Mouse (Mus musculus): ENCODE data around the gene B3gnt5. TPM values are rescaled to one million over a fixed set of nuclear protein-coding genes. Genes with fewer than 3 reads are reported as not detected.
"Not testable (repeated sequence)": the region's sequence is repeated elsewhere in the genome, so short reads cannot be mapped to it uniquely, and the experiment has no call there.

B3gnt5 gene
- polyA plus RNA-seq (2015; fragmentation: Nextera tagmentation; extraction: Ambion mirVana): 50.4 and 50.7 TPM in 2 replicates

GRCm38 (mm10) chr16:19760074-19760473 lies at the start of gene B3gnt5:
Gene B3gnt5 (plus strand): TSS chr16:19760208.
- Histone ChIP-seq H3K9ac (replicated peaks) (peak within 1 kb of the TSS; percentile 94), H3K4me2 (replicated peaks) (peak within 1 kb of the TSS; percentile 57), H3K9me3 (no peaks in the 10 kb centered on the region), H3K27me3 (no peaks in the 10 kb centered on the region), H3K4me3 (peak within 1 kb of the TSS; percentile 76), H3K4me1 (peaks cover 17% of the 10 kb centered on the region), H3K27ac (replicated peaks) (peak within 1 kb of the TSS; percentile 91), H3K36me3 (peaks cover 5% of the 10 kb centered on the region; the same call in 1 of the 2 replicates)
- ATAC-seq (replicated peaks): peak; percentile 90
- under 1% methylated on average over 15 of the region's 15 CpGs for WGBS

DNA sequence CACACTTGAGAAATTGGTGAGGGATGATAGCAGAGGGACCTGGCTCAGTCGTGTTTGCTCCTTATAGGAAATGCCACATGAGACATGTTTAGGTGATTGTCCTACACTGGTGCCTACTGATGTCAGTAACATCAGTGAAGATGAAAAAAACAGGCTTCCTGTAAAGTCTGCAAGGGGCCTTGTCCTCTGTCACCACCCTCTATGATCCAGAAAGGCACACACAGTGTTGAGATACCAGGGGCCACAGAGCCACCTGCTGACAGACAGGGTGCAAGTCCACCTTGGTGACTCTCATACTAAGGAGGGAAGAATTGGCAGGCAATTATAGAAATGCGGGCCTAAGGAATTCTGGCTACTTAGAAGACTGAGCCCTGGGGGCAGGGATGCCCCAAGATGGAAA lies 39.0 kb upstream of the B3gnt5 start:
- no peak for ATAC-seq (replicated peaks)
- Histone ChIP-seq H3K27ac (replicated peaks) (no peak overlapping the region), H3K36me3 (no peaks in the 10 kb centered on the region), H3K9me3 (no peaks in the 10 kb centered on the region), H3K9ac (replicated peaks) (no peak overlapping the region), H3K4me2 (replicated peaks) (no peak overlapping the region), H3K4me3 (no peak overlapping the region), H3K4me1 (no peaks in the 10 kb centered on the region), H3K27me3 (no peaks in the 10 kb centered on the region)
- 58% methylated on average over 2 of the region's 2 CpGs for WGBS

DNA sequence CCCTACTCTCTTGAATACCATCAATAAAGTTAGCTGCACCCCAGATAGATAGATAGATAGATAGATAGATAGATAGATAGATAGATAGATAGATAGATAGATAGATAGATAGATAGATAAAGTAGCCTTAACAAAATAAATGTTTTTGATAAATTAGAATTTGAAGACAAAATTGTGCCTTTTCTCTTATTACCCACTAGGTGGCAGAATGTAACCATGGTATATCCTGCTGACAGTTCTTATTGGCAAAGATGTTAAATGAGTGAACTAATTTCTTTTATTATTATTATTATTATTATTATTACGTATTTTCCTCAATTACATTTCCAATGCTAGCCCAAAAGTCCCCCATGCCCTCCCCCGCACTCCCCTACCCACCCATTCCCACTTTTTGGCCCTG lies 35.9 kb upstream of the B3gnt5 start:
- H3K9ac ChIP-seq (replicated peaks); H3K36me3 ChIP-seq; H3K9me3 ChIP-seq; H3K4me3 ChIP-seq; ATAC-seq (replicated peaks); H3K27ac ChIP-seq (replicated peaks); H3K4me1 ChIP-seq; H3K27me3 ChIP-seq; H3K4me2 ChIP-seq (replicated peaks): not testable (repeated sequence)
- WGBS: 43% methylated on average over 2 of the region's 2 CpGs

DNA sequence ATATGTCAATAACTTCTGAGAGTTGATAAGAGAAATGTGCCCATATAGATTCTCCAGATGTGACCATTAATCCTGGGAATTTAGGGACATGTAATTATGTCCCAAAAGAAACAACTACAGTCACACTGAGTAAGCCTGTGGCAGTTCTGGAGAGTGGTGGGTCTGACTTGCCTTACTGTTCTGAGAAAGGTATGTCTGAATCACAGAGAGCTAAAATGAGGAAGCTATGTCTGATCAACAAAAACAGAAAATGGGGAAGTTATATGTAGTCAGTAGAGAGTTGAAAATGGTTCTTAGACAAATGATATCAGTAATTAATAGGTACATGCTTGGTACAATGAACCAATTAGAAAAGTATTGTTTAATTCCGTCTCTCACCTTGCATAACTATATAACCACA lies 27.1 kb upstream of the B3gnt5 start:
- Histone ChIP-seq H3K4me2 (replicated peaks) (no peak overlapping the region), H3K4me1 (no peaks in the 10 kb centered on the region), H3K9me3 (no peaks in the 10 kb centered on the region), H3K4me3 (no peak overlapping the region), H3K36me3 (no peaks in the 10 kb centered on the region), H3K27me3 (no peaks in the 10 kb centered on the region), H3K27ac (replicated peaks) (no peak overlapping the region), H3K9ac (replicated peaks) (no peak overlapping the region)
- ATAC-seq (replicated peaks): no peak
- 81% methylated on average over 1 of the region's 1 CpGs for WGBS

DNA sequence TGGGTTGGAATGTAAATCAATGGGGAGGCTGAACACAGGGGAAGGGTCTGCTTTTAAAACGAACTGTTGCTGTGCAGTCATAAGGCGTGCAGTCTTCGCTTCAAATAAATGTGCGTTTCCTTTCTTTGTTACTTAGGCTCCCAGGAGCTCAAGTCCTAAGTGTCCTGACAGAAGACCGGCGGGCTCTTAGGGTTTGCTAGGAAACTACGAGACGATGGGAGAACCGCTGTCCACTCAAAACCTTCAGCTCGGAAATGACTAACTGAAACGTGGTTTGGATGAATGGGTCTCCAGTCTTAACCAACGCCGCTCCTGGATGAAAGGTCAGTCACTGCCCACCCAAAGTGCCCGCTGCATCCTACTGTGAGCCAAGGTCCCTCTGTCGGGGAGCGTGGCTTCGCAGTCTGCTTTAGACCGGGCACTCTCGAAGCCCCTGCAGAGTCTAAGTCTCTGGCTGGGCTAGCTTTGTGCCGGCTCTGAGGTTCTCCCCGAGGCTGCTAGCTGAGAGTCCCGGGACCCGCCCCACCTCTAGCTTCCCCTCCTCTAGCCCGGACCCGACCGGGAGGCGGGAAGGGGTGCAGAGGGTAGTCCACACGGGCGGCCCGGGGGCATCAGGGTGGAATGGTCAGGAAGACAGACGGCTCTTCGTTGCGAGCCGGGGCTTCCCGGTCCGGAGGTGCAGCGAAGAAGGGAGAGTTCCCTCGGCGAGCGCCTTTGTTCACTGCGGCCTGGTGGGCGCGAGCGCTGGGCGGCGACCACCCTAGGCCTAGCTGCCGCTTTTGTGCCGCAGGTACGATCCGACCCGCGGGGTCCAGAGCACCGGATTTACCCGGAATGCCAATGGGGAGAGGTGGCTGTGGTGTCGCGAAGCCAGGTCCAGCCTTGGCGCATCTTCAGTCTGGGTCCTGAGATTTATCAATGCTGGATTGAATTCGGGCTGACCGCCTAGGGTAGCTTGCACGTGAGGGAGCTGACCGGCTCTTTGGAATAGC lies 793 bp downstream of the B3gnt5 start:
- H3K4me3 ChIP-seq: peak overlapping the region; percentile 76
- peak; percentile 88 for ATAC-seq (replicated peaks)
- peak overlapping the region; percentile 57 for H3K4me2 ChIP-seq (replicated peaks)
- WGBS: under 1% methylated on average over 61 of the region's 61 CpGs
- H3K36me3 ChIP-seq: peaks cover 11% of the 10 kb centered on the region
- no peaks in the 10 kb centered on the region for H3K27me3 ChIP-seq
- peak overlapping the region; percentile 94 for H3K9ac ChIP-seq (replicated peaks)
- H3K9me3 ChIP-seq: no peaks in the 10 kb centered on the region
- peaks cover 17% of the 10 kb centered on the region for H3K4me1 ChIP-seq
- H3K27ac ChIP-seq (replicated peaks): peak overlapping the region; percentile 91

DNA sequence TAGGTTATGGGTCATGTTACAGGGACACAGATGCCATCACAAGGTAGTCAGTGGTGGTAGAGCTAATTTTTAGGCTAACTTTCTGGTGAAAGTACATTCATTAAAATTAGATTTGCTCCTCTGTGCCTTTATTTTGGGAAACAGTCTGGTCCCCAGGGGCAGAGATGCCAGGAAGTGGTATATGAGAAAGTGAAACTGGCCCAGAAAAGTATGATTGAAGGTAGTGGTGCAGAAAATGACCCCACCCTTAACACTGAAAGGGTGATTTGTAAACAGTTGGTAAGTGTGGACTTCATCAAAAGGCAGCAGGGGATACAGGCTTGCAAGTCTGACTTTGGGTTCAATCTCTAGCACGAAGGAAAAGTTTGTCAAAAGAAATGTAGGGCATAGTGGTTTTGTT lies 1.7 kb downstream of the B3gnt5 start:
- Histone ChIP-seq H3K9me3 (no peaks in the 10 kb centered on the region), H3K27ac (replicated peaks) (peak overlapping the region; percentile 91; the same call in 1 of the 2 replicates), H3K4me2 (replicated peaks) (peak overlapping the region; percentile 57), H3K4me1 (peaks cover 17% of the 10 kb centered on the region), H3K27me3 (no peaks in the 10 kb centered on the region), H3K36me3 (peaks cover 20% of the 10 kb centered on the region), H3K9ac (replicated peaks) (peak overlapping the region; percentile 94), H3K4me3 (peak overlapping the region; percentile 76)
- ATAC-seq (replicated peaks): no peak
- WGBS: 35% methylated on average over 1 of the region's 1 CpGs

DNA sequence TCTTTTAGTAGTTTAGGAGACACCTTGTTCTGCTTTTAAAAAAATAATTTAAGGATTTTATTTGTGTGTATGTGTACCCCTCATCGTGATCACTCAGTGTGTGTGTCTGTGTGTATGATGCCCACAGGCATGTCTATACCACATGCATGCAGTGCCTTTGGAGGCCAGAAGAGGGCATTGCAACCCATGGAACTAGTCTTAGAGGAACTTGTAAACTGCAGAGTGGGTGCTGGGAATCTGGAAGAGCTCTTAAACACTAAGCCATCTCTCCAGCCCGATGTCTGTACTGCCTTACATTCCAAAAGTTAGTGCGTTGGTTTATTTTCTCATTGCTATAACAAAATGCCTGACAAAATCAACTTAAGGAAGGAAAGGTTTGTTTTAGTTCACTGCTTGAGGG lies 6.1 kb downstream of the B3gnt5 start:
- peaks cover 17% of the 10 kb centered on the region for H3K4me1 ChIP-seq
- H3K9ac ChIP-seq (replicated peaks): no peak overlapping the region
- 97% methylated on average over 3 of the region's 3 CpGs for WGBS
- no peak overlapping the region for H3K4me2 ChIP-seq (replicated peaks)
- no peak overlapping the region for H3K27ac ChIP-seq (replicated peaks)
- ATAC-seq (replicated peaks): no peak
- H3K27me3 ChIP-seq: no peaks in the 10 kb centered on the region
- peaks cover 56% of the 10 kb centered on the region for H3K36me3 ChIP-seq
- H3K9me3 ChIP-seq: no peaks in the 10 kb centered on the region
- H3K4me3 ChIP-seq: no peak overlapping the region

GRCm38 (mm10) chr16:19768046-19768445 lies 8.0 kb downstream of the B3gnt5 start:
- H3K4me2 ChIP-seq (replicated peaks): no peak overlapping the region
- H3K4me3 ChIP-seq: no peak overlapping the region
- H3K27me3 ChIP-seq: no peaks in the 10 kb centered on the region
- H3K4me1 ChIP-seq: peaks cover 3% of the 10 kb centered on the region; the same call in 1 of the 2 replicates
- H3K9ac ChIP-seq (replicated peaks): no peak overlapping the region
- ATAC-seq (replicated peaks): no peak
- peaks cover 68% of the 10 kb centered on the region for H3K36me3 ChIP-seq
- no peaks in the 10 kb centered on the region for H3K9me3 ChIP-seq
- H3K27ac ChIP-seq (replicated peaks): no peak overlapping the region
- WGBS: 98% methylated on average over 5 of the region's 5 CpGs

DNA sequence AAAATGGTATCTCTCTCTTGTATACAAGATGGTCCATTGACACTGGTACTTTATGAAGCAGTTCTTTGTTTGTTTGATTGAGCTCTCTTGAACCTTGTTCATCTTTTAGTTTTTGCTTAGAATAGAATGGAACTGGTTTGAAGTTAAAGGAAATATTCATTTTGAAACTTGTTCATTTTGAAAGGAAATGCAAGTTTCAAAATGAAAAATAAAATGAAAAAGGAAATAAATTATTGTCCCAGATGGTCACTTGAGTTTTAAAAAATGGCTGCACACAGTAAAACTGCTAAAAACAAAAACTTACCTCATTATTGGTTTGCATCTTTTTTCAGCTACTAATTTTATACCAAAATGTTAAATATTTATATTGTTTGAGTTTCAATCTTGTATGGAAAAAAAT lies 12.0 kb downstream of the B3gnt5 start:
- Histone ChIP-seq H3K9me3 (no peaks in the 10 kb centered on the region), H3K4me2 (replicated peaks) (no peak overlapping the region), H3K4me3 (no peak overlapping the region), H3K27ac (replicated peaks) (no peak overlapping the region), H3K36me3 (peaks cover 47% of the 10 kb centered on the region), H3K4me1 (no peaks in the 10 kb centered on the region), H3K9ac (replicated peaks) (no peak overlapping the region), H3K27me3 (no peaks in the 10 kb centered on the region)
- ATAC-seq (replicated peaks): no peak

GRCm38 (mm10) chr16:19786386-19787090 lies 26.5 kb downstream of the B3gnt5 start:
- WGBS: 67% methylated on average over 12 of the region's 12 CpGs
- Histone ChIP-seq H3K27me3 (no peaks in the 10 kb centered on the region), H3K9me3 (no peaks in the 10 kb centered on the region), H3K27ac (replicated peaks) (no peak overlapping the region), H3K9ac (replicated peaks) (no peak overlapping the region), H3K4me3 (no peak overlapping the region), H3K4me2 (replicated peaks) (no peak overlapping the region), H3K36me3 (no peaks in the 10 kb centered on the region), H3K4me1 (no peaks in the 10 kb centered on the region)
- no peak for ATAC-seq (replicated peaks)

- Histone ChIP-seq H3K36me3 (no peaks in the 10 kb centered on the region), H3K4me1 (no peaks in the 10 kb centered on the region), H3K27me3 (no peaks in the 10 kb centered on the region), H3K9me3 (no peaks in the 10 kb centered on the region), H3K4me3 (no peak overlapping the region), H3K9ac (replicated peaks) (no peak overlapping the region), H3K27ac (replicated peaks) (no peak overlapping the region), H3K4me2 (replicated peaks) (no peak overlapping the region)
- WGBS: 90% methylated on average over 2 of the region's 2 CpGs
- no peak for ATAC-seq (replicated peaks)
Measured at GRCm38 (mm10) chr16:19789914-19790313, 29.9 kb downstream of the B3gnt5 start.

DNA sequence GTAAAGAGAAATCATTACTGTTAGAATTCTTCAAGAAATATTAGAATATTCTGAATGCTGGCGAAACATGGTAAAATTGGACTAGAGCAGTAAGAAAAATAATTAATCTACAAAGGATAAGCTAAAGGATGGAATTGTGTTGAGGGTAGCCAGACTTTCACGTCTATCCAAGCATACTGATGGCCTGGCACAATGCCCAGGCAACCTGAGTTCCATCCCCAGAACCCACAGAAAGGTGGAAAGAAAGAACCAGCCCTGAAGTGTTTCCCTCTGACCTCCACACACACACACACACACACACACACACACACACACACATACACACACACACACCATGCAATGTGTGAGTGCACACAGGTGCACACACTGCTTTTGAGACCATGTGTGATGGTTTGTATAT lies 58.8 kb downstream of the B3gnt5 start:
- Histone ChIP-seq H3K27me3 (no peaks in the 10 kb centered on the region), H3K9me3 (no peaks in the 10 kb centered on the region), H3K4me1 (no peaks in the 10 kb centered on the region), H3K4me2 (replicated peaks) (no peak overlapping the region), H3K27ac (replicated peaks) (no peak overlapping the region), H3K4me3 (no peak overlapping the region), H3K36me3 (no peaks in the 10 kb centered on the region), H3K9ac (replicated peaks) (no peak overlapping the region)
- no peak for ATAC-seq (replicated peaks)
- 47% methylated on average over 2 of the region's 2 CpGs for WGBS

All from forebrain, embryonic 15.5 days (tissue).